Mouse (Mus musculus) heart, postnatal 25 days (tissue): ENCODE measurements around the gene Tas2r120. TPM values are rescaled to one million over a fixed set of nuclear protein-coding genes. Genes with fewer than 3 reads are reported as not detected.
"Not testable (repeated sequence)": the region's sequence is repeated elsewhere in the genome, so short reads cannot be mapped to it uniquely, and the experiment has no call there.

Experiments
- DNase-seq: peaks from one replicate; pipeline ENCODE4 v3.0.0; 2022; ENCODE audit warnings: low spot score
- intact Hi-C: fragments of 180-260 bp; cut with DNase I; formaldehyde crosslinking; loops from one replicate; pipeline ENCODE4 v1.15.1; 2025
- total RNA-seq, 2 experiments: library from RNA; stranded (reverse); gene quantifications; 2 replicates each; pipeline ENCODE4 v1.2.3; 2021

Tas2r120 gene
- not detected for total RNA-seq

- intact Hi-C loops: loop anchor here (10.0 kb wide), 1 partner anchor 1218 kb away; no protein-coding TSS in a partner anchor
Measured at GRCm38 (mm10) chr6:132656653-132657052, at the start of gene Tas2r120. Gene Tas2r120 (plus strand): TSS chr6:132656953.

GRCm38 (mm10) chr6:132649399-132649798, 7.4 kb upstream of the Tas2r120 start:
- intact Hi-C loops: loop anchor here (10.0 kb wide), 1 partner anchor 555 kb away; no protein-coding TSS in a partner anchor
- DNase-seq: no peak

More at GRCm38 (mm10) chr6:132656653-132657052, at the start of gene Tas2r120:
- no peak for DNase-seq

- no peak for DNase-seq
- intact Hi-C loops: loop anchor here (10.0 kb wide), 1 partner anchor 1223 kb away; no protein-coding TSS in a partner anchor
Measured at GRCm38 (mm10) chr6:132651426-132651825, 5.3 kb upstream of the Tas2r120 start, which contains the start of gene A630073D07Rik. Gene A630073D07Rik (minus strand): TSS chr6:132651526.

GRCm38 (mm10) chr6:132691596-132691995, 34.8 kb downstream of the Tas2r120 start:
- intact Hi-C loops, DNase-seq: not testable (repeated sequence)

- DNase-seq: no peak
Measured at GRCm38 (mm10) chr6:132700907-132701306, 44.2 kb downstream of the Tas2r120 start, which contains the start of gene Tas2r121. Gene Tas2r121 (minus strand): TSS chr6:132701007.

More at GRCm38 (mm10) chr6:132700907-132701306, 44.2 kb downstream of the Tas2r120 start, which contains the start of gene Tas2r121:
- intact Hi-C loops: no loop called here

Other genes starting within 250 kb of the Tas2r120 start
- gene Prh1, start 87.1 kb upstream of the Tas2r120 start, total RNA-seq: not detected
- gene Prp2, start 61.0 kb upstream of the Tas2r120 start, total RNA-seq: not detected
- not detected for gene A630073D07Rik, start 5.4 kb upstream of the Tas2r120 start, total RNA-seq
- gene Tas2r121, start 44.1 kb downstream of the Tas2r120 start, total RNA-seq: not detected
- gene Tas2r122, start 55.0 kb downstream of the Tas2r120 start, total RNA-seq: not detected
- gene Tas2r115, start 81.1 kb downstream of the Tas2r120 start, total RNA-seq: not detected
- not detected for gene Tas2r124, start 97.8 kb downstream of the Tas2r120 start, total RNA-seq
- not detected for gene Tas2r102, start 105.2 kb downstream of the Tas2r120 start, total RNA-seq
- not detected for gene Tas2r136, start 121.2 kb downstream of the Tas2r120 start, total RNA-seq
- not detected for gene Tas2r117, start 145.9 kb downstream of the Tas2r120 start, total RNA-seq
- not detected for gene Tas2r123, start 190.2 kb downstream of the Tas2r120 start, total RNA-seq
- not detected for gene Tas2r116, start 198.5 kb downstream of the Tas2r120 start, total RNA-seq
- not detected for gene Tas2r110, start 211.1 kb downstream of the Tas2r120 start, total RNA-seq
- not detected for gene Tas2r113, start 236.1 kb downstream of the Tas2r120 start, total RNA-seq